In the genomic region with DNA sequence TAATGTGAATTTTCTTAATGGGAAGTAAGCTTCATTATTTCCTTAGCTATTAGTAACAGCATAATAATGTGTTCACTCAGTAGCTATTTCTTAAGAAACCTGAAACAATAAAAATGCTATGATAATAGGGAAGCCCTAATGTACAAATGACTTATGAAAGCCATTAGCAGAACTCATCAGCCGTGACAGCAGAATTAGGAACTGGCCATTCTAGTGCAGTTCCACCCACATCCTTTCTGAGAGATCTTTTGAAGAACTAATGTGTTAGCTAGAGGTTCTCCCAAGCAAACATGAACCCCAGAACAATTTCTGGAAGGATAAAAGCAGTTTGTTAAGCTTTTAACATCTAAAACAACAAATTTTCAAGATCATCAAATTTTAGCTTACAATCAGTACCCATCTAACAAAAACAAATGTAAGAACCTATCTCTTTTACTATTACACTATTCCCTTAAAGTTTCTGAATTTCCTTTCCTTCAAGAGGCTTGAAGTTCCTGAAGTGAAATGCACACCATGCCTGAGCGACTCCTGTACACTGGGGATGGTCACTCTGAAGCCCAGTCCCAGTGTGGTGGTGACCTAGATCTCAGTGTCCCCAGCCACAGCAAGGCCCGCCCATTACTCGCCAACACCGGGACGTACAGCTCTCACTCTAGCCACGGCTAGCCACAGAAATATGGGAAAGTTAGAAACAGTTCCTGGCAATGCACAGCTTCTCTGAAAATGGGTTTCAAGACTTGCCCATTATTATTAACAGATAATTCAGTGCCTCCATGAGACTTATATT, we compare ENCODE assay signal across 20 mouse cellular contexts. TPM values are rescaled to one million over a fixed set of nuclear protein-coding genes. Genes with fewer than 3 reads are reported as not detected.
DNase-seq lines count a peak whose midpoint lies in the region; ATAC-seq lines count a peak whose summit lies in the region.
"Had no signal": no experiment of that assay in that cellular context is flagged by ENCODE, and none has a peak within 500 bp of the region (broad histone marks: within the 10 kb centered on the region; RNA-seq: fewer than 3 reads in every experiment).

No protein-coding gene starts in this region.

- peak; percentile 17 for DNase-seq in retina, postnatal 1 day
- no peak for DNase-seq in retina, embryonic 14.5 days (ENCODE audit: low spot score)
- DNase-seq in Muller cell, postnatal 12 days (ENCODE audit: inconsistent ontology term): peak; percentile 13
- DNase-seq in splenic B cell, adult 2 months (ENCODE audit: low read depth, low spot score): peak; percentile 66
- DNase-seq in frontal cortex, adult 2 months (ENCODE audit: extremely low spot score in 1 of 2, low spot score in 1 of 2): no peak
- DNase-seq in cerebellum, postnatal 4 days (ENCODE audit: low spot score in 2 of 2): no peak
- DNase-seq: adrenal gland, postnatal 25 days; cerebellum, adult 2 months; kidney, adult 2 months; kidney, postnatal 25 days; left cerebral cortex, postnatal 4 days; liver; right cerebral cortex, postnatal 14 days; thymus, postnatal 14 days had no signal

- peak; percentile 30 to 50; a peak in 3 of 4 replicates for ATAC-seq in hematopoietic stem cell, adult 5-6 weeks (replicated peaks in 1 of 2; ENCODE audit: insufficient read depth in 1 of 2, low FRiP score in 2 of 2, low TSS enrichment in 1 of 2, low read depth in 1 of 2, poor library complexity in 2 of 2, severe bottlenecking in 2 of 2)
- ATAC-seq: forebrain, embryonic 14.5 days; lung, postnatal 0 days had no signal

- no peaks in the 10 kb centered on the region for H3K27me3 ChIP-seq in splenic B cell, adult 2 months (ENCODE audit: control insufficient read depth, insufficient read depth, low read length, poor library complexity, severe bottlenecking)
- H3K27me3 ChIP-seq: hindbrain, embryonic 12.5 days; midbrain, embryonic 12.5 days; neural tube, embryonic 12.5 days had no signal

- H3K36me3 ChIP-seq in splenic B cell, adult 2 months (ENCODE audit: control insufficient read depth, insufficient read depth, low read length, poor library complexity, severe bottlenecking): peaks cover 20% of the 10 kb centered on the region

RNA-seq across cellular contexts. Expression of gene Uggt1, which starts 13.4 kb away (rescaled TPM):
- 76.5 and 89.6 TPM in 2 replicates for total RNA-seq in hematopoietic stem cell, adult 5-6 weeks (2017)
- polyA plus RNA-seq in frontal cortex, adult 2 months (2012; rRNA removed): 23.4 and 25.2 TPM in 2 replicates

RNA-seq across cellular contexts. Expression of gene Neurl3, which starts 43.4 kb away (rescaled TPM):
- 64.3 and 66.8 TPM in 2 replicates for total RNA-seq in hematopoietic stem cell, adult 5-6 weeks (2017)
- polyA plus RNA-seq in frontal cortex, adult 2 months (2012; rRNA removed): 0.97 and 1.1 TPM in 2 replicates

Comparison
In these comparisons a context has a peak if more than half of its experiments do, and no peak if none do; other contexts are left out.
1. DNase-seq: peak in retina, postnatal 1 day (single experiment), Muller cell, postnatal 12 days (single experiment) and splenic B cell, adult 2 months (single experiment); none in retina, embryonic 14.5 days (single experiment), frontal cortex, adult 2 months (0 of 2) and cerebellum, postnatal 4 days (0 of 2).